Mouse (Mus musculus) A20 (cell line): ENCODE results near the gene Bpi.

Source experiments
- DNase-seq: peaks from one replicate; pipeline ENCODE4 v3.0.0-alpha.2; 2011; ENCODE audit warnings: low read depth, low spot score

The Bpi gene

GRCm38 (mm10) chr2:158258005-158258418, at the start of gene Bpi:
Bpi (plus strand) TSS chr2:158258094.
- DNase-seq: peak; percentile 91

GRCm38 (mm10) chr2:158209776-158210175, 48.1 kb upstream of the Bpi start:
- DNase-seq: no peak

GRCm38 (mm10) chr2:158210503-158210902, 47.4 kb upstream of the Bpi start:
- no peak for DNase-seq

- no peak for DNase-seq
These were observed 46.9 kb upstream of the Bpi start for GRCm38 (mm10) chr2:158210958-158211357.

GRCm38 (mm10) chr2:158211764-158212471, 46.0 kb upstream of the Bpi start:
- DNase-seq: peak; percentile 38

GRCm38 (mm10) chr2:158215283-158216117, 42.4 kb upstream of the Bpi start:
- DNase-seq: no peak

- no peak for DNase-seq
These were observed 41.4 kb upstream of the Bpi start for GRCm38 (mm10) chr2:158216510-158216909.

- DNase-seq: no peak
These were observed 38.3 kb upstream of the Bpi start for GRCm38 (mm10) chr2:158219562-158219961.

- DNase-seq: no peak
These were observed 36.3 kb upstream of the Bpi start for GRCm38 (mm10) chr2:158221446-158222084.

- no peak for DNase-seq
These were observed 35.2 kb upstream of the Bpi start for GRCm38 (mm10) chr2:158222664-158223063.

GRCm38 (mm10) chr2:158223497-158223896, 34.4 kb upstream of the Bpi start:
- DNase-seq: no peak

GRCm38 (mm10) chr2:158225301-158225700, 32.6 kb upstream of the Bpi start:
- peak; percentile 18 for DNase-seq

- DNase-seq: no peak
These were observed 29.0 kb upstream of the Bpi start, which contains the start of gene D630003M21Rik for GRCm38 (mm10) chr2:158228670-158229502. D630003M21Rik (minus strand) TSS chr2:158229222.

- no peak for DNase-seq
These were observed 28.4 kb upstream of the Bpi start for GRCm38 (mm10) chr2:158229503-158229892.

- no peak for DNase-seq
These were observed 27.3 kb upstream of the Bpi start for GRCm38 (mm10) chr2:158230617-158231016.

- no peak for DNase-seq
These were observed 26.8 kb upstream of the Bpi start for GRCm38 (mm10) chr2:158231071-158231470.

- no peak for DNase-seq
These were observed 25.5 kb upstream of the Bpi start for GRCm38 (mm10) chr2:158232414-158232813.

- no peak for DNase-seq
These were observed 24.8 kb upstream of the Bpi start for GRCm38 (mm10) chr2:158233106-158233505.

- no peak for DNase-seq
These were observed 21.2 kb upstream of the Bpi start for GRCm38 (mm10) chr2:158236698-158237097.

- DNase-seq: no peak
These were observed 19.8 kb upstream of the Bpi start for GRCm38 (mm10) chr2:158238101-158238500.

GRCm38 (mm10) chr2:158241126-158241738, 16.7 kb upstream of the Bpi start:
- no peak for DNase-seq
